Mouse (Mus musculus): ENCODE results near the gene Cradd. TPM values are rescaled to one million over a fixed set of nuclear protein-coding genes. Genes with fewer than 3 reads are reported as not detected.
A peak's percentile ranks its signal among the peaks of the same experiment; 100 is the strongest.

The Cradd gene
- polyA plus RNA-seq, 1 experiment from 2014 or later: 15.0 TPM

GRCm38 (mm10) chr10:95340676-95341075 lies 16.7 kb upstream of the Cradd start:
- no peak for ATAC-seq (ENCODE audit: low FRiP score)
- Histone ChIP-seq H3K4me3 (ENCODE audit: low read depth, low read length) (no peak overlapping the region), H3K36me3 (ENCODE audit: control insufficient read depth, insufficient read depth, low read length) (no peaks in the 10 kb centered on the region), H3K9ac (ENCODE audit: low read length) (no peak overlapping the region), H3K27ac (ENCODE audit: low read depth, low read length) (no peak overlapping the region), H3K4me2 (no peak overlapping the region), H3K27me3 (ENCODE audit: control insufficient read depth, insufficient read depth, low read length) (no peaks in the 10 kb centered on the region), H3K4me1 (ENCODE audit: control insufficient read depth, insufficient read depth, low read length) (peaks cover 3% of the 10 kb centered on the region; the same call in 1 of the 2 replicates), H3K9me3 (ENCODE audit: control insufficient read depth, low read length) (no peaks in the 10 kb centered on the region)
- no peak for DNase-seq (ENCODE audit: low spot score, missing footprints)
- 92% methylated on average over 4 of the region's 4 CpGs for WGBS

GRCm38 (mm10) chr10:95337589-95337988 lies 13.7 kb upstream of the Cradd start:
- Histone ChIP-seq H3K9me3 (ENCODE audit: control insufficient read depth, low read length) (no peaks in the 10 kb centered on the region), H3K9ac (ENCODE audit: low read length) (no peak overlapping the region), H3K4me1 (ENCODE audit: control insufficient read depth, insufficient read depth, low read length) (peaks cover 3% of the 10 kb centered on the region; the same call in 1 of the 2 replicates), H3K4me3 (ENCODE audit: low read depth, low read length) (no peak overlapping the region), H3K4me2 (no peak overlapping the region), H3K27me3 (ENCODE audit: control insufficient read depth, insufficient read depth, low read length) (no peaks in the 10 kb centered on the region), H3K36me3 (ENCODE audit: control insufficient read depth, insufficient read depth, low read length) (no peaks in the 10 kb centered on the region), H3K27ac (ENCODE audit: low read depth, low read length) (no peak overlapping the region)
- WGBS: 79% methylated on average over 5 of the region's 5 CpGs
- DNase-seq (ENCODE audit: low spot score, missing footprints) (no peak), ATAC-seq (ENCODE audit: low FRiP score) (no peak)

- Histone ChIP-seq H3K4me3 (ENCODE audit: low read depth, low read length) (no peak overlapping the region), H3K9me3 (ENCODE audit: control insufficient read depth, low read length) (no peaks in the 10 kb centered on the region), H3K27me3 (ENCODE audit: control insufficient read depth, insufficient read depth, low read length) (no peaks in the 10 kb centered on the region), H3K9ac (ENCODE audit: low read length) (no peak overlapping the region), H3K36me3 (ENCODE audit: control insufficient read depth, insufficient read depth, low read length) (no peaks in the 10 kb centered on the region), H3K4me2 (no peak overlapping the region), H3K27ac (ENCODE audit: low read depth, low read length) (no peak overlapping the region), H3K4me1 (ENCODE audit: control insufficient read depth, insufficient read depth, low read length) (peaks cover 3% of the 10 kb centered on the region; the same call in 1 of the 2 replicates)
- 38% methylated on average over 4 of the region's 4 CpGs for WGBS
- DNase-seq (ENCODE audit: low spot score, missing footprints) (no peak), ATAC-seq (ENCODE audit: low FRiP score) (0 out of 2 replicates have a peak, but pooled peaks have one; percentile 11)
These were observed 13.0 kb upstream of the Cradd start for GRCm38 (mm10) chr10:95336781-95337544.

GRCm38 (mm10) chr10:95334826-95335225 lies 10.9 kb upstream of the Cradd start:
- no peak overlapping the region for H3K4me3 ChIP-seq (ENCODE audit: low read depth, low read length)
- no peaks in the 10 kb centered on the region for H3K27me3 ChIP-seq (ENCODE audit: control insufficient read depth, insufficient read depth, low read length)
- no peak for DNase-seq (ENCODE audit: low spot score, missing footprints)
- no peak overlapping the region for H3K27ac ChIP-seq (ENCODE audit: low read depth, low read length)
- no peaks in the 10 kb centered on the region for H3K36me3 ChIP-seq (ENCODE audit: control insufficient read depth, insufficient read depth, low read length)
- H3K9ac ChIP-seq (ENCODE audit: low read length): no peak overlapping the region
- no peak for ATAC-seq (ENCODE audit: low FRiP score)
- no peak overlapping the region for H3K4me2 ChIP-seq
- peaks cover 3% of the 10 kb centered on the region; the same call in 1 of the 2 replicates for H3K4me1 ChIP-seq (ENCODE audit: control insufficient read depth, insufficient read depth, low read length)
- no peaks in the 10 kb centered on the region for H3K9me3 ChIP-seq (ENCODE audit: control insufficient read depth, low read length)
- WGBS: 85% methylated on average over 1 of the region's 1 CpGs

- H3K9me3 ChIP-seq (ENCODE audit: control insufficient read depth, low read length): no peaks in the 10 kb centered on the region
These were observed 8.7 kb upstream of the Cradd start for GRCm38 (mm10) chr10:95332596-95332995.

GRCm38 (mm10) chr10:95330375-95331363 lies 6.7 kb upstream of the Cradd start:
- no peaks in the 10 kb centered on the region for H3K4me1 ChIP-seq (ENCODE audit: control insufficient read depth, insufficient read depth, low read length)
- no peak for ATAC-seq (ENCODE audit: low FRiP score)
- H3K27ac ChIP-seq (ENCODE audit: low read depth, low read length): no peak overlapping the region
- H3K9ac ChIP-seq (ENCODE audit: low read length): no peak overlapping the region
- H3K4me3 ChIP-seq (ENCODE audit: low read depth, low read length): no peak overlapping the region
- no peak overlapping the region for H3K4me2 ChIP-seq
- WGBS: 76% methylated on average over 9 of the region's 9 CpGs
- no peaks in the 10 kb centered on the region for H3K9me3 ChIP-seq (ENCODE audit: control insufficient read depth, low read length)
- H3K27me3 ChIP-seq (ENCODE audit: control insufficient read depth, insufficient read depth, low read length): no peaks in the 10 kb centered on the region
- no peak for DNase-seq (ENCODE audit: low spot score, missing footprints)
- no peaks in the 10 kb centered on the region for H3K36me3 ChIP-seq (ENCODE audit: control insufficient read depth, insufficient read depth, low read length)

More at GRCm38 (mm10) chr10:95332596-95332995, 8.7 kb upstream of the Cradd start:
- Histone ChIP-seq H3K9ac (ENCODE audit: low read length) (no peak overlapping the region), H3K27ac (ENCODE audit: low read depth, low read length) (no peak overlapping the region), H3K4me1 (ENCODE audit: control insufficient read depth, insufficient read depth, low read length) (peaks cover 3% of the 10 kb centered on the region; the same call in 1 of the 2 replicates), H3K27me3 (ENCODE audit: control insufficient read depth, insufficient read depth, low read length) (no peaks in the 10 kb centered on the region), H3K36me3 (ENCODE audit: control insufficient read depth, insufficient read depth, low read length) (no peaks in the 10 kb centered on the region), H3K4me3 (ENCODE audit: low read depth, low read length) (no peak overlapping the region), H3K4me2 (no peak overlapping the region)
- 85% methylated on average over 3 of the region's 3 CpGs for WGBS
- ATAC-seq (ENCODE audit: low FRiP score) (no peak), DNase-seq (ENCODE audit: low spot score, missing footprints) (no peak)

- ATAC-seq (ENCODE audit: low FRiP score): no peak
- no peaks in the 10 kb centered on the region for H3K36me3 ChIP-seq (ENCODE audit: control insufficient read depth, insufficient read depth, low read length)
- H3K27me3 ChIP-seq (ENCODE audit: control insufficient read depth, insufficient read depth, low read length): no peaks in the 10 kb centered on the region
- 87% methylated on average over 1 of the region's 1 CpGs for WGBS
- no peaks in the 10 kb centered on the region for H3K4me1 ChIP-seq (ENCODE audit: control insufficient read depth, insufficient read depth, low read length)
- no peak overlapping the region for H3K4me3 ChIP-seq (ENCODE audit: low read depth, low read length)
- no peak overlapping the region for H3K9ac ChIP-seq (ENCODE audit: low read length)
- H3K9me3 ChIP-seq (ENCODE audit: control insufficient read depth, low read length): no peaks in the 10 kb centered on the region
- DNase-seq (ENCODE audit: low spot score, missing footprints): no peak
- no peak overlapping the region for H3K4me2 ChIP-seq
- H3K27ac ChIP-seq (ENCODE audit: low read depth, low read length): no peak overlapping the region
These were observed 6.0 kb upstream of the Cradd start for GRCm38 (mm10) chr10:95329884-95330283.

- WGBS: 60% methylated on average over 1 of the region's 1 CpGs
- ATAC-seq (ENCODE audit: low FRiP score): peak; percentile 47
- H3K9ac ChIP-seq (ENCODE audit: low read length): no peak overlapping the region
- peak overlapping the region; percentile 48; the same call in 1 of the 2 replicates for H3K4me3 ChIP-seq (ENCODE audit: low read depth, low read length)
- no peaks in the 10 kb centered on the region for H3K9me3 ChIP-seq (ENCODE audit: control insufficient read depth, low read length)
- H3K4me1 ChIP-seq (ENCODE audit: control insufficient read depth, insufficient read depth, low read length): peaks cover 6% of the 10 kb centered on the region
- no peak for DNase-seq (ENCODE audit: low spot score, missing footprints)
- no peaks in the 10 kb centered on the region for H3K27me3 ChIP-seq (ENCODE audit: control insufficient read depth, insufficient read depth, low read length)
- H3K4me2 ChIP-seq: no peak overlapping the region
- H3K27ac ChIP-seq (ENCODE audit: low read depth, low read length): no peak overlapping the region
- no peaks in the 10 kb centered on the region for H3K36me3 ChIP-seq (ENCODE audit: control insufficient read depth, insufficient read depth, low read length)
These were observed 322 bp upstream of the Cradd start for GRCm38 (mm10) chr10:95324278-95324631.
